Mouse (Mus musculus) brain, embryonic 18.5 days (tissue): ENCODE results near the gene Dnmt3b.
A peak's percentile ranks its signal among the peaks of the same experiment; 100 is the strongest.

Experiments
- DNase-seq: peaks from one replicate; pipeline ENCODE4 v3.0.0-alpha.2; 2012; ENCODE audit warnings: low read depth, low spot score

Gene Dnmt3b

GRCm38 (mm10) chr2:153649298-153650013 is at the start of gene Dnmt3b:
TSS of gene Dnmt3b (plus strand) at chr2:153649450.
- peak; percentile 24 for DNase-seq

DNA sequence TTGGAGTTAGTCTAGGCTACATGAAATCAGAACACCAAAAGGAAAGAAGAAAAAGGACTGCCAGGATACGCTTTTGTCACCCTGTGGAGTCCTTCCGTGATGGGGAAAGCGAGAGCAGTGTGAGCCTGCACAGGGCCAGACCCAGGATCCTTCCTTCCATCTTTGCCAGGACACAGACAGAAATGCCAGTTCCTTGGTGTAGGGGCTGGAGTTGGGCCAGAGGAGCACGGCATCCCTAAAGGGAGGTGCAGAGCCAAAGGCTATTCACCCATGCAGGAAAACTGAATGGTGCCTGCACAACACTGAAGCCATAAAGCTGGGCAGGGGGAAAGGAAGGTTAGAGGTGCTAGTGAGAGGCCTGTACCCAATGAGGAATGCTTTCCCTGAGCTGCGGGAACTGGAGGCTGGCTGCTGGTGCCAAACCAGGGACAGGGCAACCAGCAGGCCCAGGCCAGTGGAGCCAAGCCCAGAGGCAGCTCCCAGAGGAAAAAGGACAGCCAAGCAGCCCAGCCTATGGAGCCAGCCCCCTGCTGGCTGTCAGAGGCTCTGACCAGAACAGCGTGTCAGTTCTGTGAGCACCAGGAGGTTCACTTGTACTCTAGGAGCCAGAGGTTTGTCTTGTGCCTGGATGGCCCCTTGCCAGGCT is 49.1 kb upstream of the Dnmt3b start:
- DNase-seq, result no peak

DNA sequence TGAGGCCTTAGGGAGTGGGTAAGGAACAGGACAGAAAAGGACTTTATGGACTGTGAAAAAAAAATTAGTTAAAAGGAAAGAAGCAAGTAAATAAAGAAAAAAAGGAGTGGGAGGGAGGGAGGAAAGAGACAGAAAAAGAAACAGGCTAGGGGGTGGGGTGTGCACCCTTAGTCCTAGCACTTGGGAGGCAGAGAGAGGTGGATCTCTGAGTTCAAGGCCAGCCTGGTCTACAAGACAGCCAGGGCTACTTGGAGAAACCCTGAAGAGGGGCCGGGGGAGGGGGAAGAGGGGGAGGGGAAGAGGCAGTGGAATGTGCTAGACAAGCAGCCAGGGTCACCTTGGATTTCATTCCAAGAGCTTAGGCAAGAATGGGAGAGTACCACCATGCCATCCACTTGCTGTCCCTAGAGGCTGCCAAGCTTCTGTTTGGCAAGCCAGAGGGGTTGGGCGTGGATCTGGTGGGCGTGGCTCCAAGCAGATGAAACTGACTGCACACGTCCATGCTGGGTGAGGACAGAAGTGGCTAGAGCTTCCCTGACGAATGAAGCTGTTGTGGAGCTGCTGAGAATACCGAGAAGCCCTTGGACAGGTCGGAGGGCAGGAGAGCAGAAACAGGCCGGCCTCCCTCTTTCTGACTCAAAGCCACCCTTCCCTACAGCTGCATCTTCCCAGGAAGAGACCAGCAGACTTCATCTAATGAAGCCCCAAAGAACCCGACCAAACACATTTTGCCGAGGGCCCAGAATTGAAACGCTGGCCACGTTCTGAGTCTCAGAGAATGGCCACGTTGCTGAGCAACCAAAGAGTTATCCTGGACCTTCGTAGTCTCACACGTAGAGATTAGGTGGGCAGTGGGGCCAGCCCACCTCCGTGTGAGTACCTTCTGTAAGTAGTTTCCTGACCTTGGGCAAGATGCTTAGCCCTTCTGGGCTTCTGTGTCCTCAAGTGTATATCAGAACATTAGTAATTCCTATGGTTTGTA is 48.3 kb upstream of the Dnmt3b start:
- DNase-seq, result no peak

DNA sequence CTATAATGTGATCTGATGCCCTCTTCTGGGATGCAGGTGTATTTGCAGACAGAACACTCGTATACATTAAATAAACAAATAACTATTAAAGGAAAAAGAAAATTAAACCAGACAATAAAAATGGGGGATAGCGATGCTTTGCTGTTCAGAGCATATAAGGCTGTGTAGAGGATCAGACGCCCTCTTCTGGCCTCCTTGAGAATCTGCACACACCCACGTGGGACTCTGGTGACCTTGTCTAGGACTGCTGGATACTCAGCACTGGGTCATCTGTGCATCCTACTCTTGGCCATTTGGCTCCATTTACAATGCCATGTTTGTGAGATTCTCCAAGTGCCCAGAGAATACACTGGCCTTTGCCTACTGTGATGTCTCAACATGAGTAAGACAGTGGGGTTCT is 45.5 kb upstream of the Dnmt3b start:
- no peak for DNase-seq

GRCm38 (mm10) chr2:153606421-153606820 is 42.8 kb upstream of the Dnmt3b start:
- no peak for DNase-seq

GRCm38 (mm10) chr2:153607870-153608515 is 41.3 kb upstream of the Dnmt3b start:
- DNase-seq, result no peak

GRCm38 (mm10) chr2:153609058-153609457 is 40.2 kb upstream of the Dnmt3b start:
- DNase-seq, result no peak

DNA sequence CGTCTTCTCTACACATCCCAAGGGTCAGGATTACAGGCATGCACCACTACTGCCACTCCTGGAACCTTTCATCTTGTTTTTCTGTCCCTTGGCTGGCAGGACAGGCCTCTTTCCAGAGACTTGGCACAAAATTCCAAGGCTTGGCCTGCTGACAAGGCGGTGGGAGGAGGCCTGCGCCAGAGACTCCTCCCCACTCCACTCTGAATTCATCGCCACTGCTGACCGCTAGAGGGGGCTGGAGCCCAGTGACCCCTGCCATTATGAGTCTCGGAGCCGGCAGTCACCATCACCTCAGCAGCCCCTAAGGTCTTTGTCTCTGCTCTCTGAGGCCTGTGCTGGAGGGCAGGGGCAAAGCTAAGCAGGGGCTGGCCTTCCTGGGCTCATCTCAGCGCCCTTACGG is 39.7 kb upstream of the Dnmt3b start:
- peak; percentile 59 for DNase-seq

DNA sequence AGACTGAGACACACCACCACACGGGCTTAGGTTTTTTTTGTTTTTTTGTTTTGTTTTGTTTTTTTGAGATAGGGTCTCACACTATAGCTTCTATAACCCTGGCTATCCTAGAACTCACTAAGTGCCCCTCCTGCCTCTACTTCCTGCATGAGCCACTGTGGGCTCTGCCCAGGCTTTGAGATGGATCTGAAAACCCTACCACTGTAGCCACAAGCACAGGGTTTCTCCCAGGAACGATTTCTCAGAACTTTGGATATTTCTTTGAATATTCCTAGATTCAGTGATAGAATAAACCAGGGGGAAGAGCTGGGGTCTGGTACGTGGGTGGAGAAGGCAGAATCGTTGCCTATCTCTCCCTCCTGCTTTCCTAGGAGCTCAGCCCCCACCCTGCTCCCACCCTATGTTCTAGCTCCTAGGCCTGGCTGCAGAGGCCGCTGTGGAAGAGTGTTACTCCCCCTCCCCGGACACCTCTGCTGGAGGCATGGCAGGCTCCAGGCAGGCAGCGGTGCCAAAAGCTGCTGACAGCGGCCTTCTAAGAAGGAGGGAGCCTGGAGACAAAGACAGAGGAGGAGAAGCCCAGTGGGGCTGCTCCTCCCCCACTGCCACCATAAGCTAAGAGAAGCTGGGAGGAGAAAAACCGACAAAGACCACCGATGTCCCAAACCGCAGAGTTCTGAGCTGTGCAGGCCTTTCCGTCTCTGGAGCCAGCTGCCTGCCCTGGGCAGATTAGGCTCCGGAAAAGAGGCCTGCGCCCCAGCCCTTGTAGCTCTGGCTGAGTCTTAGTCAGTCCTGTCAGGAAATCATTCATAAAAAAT is 38.6 kb upstream of the Dnmt3b start:
- DNase-seq, result peak; percentile 37

- DNase-seq, result no peak
Observed at GRCm38 (mm10) chr2:153611241-153611630, 38.0 kb upstream of the Dnmt3b start.

DNA sequence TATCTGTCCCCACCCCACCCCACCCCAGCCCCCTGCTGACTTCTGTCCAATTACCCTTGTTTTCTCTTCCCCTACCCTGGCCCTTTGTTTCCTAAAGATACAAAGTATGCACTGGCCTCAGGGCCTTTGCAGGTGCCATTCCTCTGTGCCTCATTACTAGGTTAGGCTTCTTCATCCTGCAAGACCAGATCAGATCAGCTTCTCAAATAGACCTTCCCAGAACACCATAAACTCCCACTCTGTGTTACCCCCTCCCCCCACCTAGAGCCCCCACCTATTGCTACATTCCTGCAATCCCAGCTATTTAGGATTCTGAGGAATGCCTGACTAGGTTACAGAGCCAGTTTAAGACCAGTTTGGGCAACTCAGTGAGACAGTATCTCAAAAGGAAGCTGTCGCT is 37.5 kb upstream of the Dnmt3b start:
- no peak for DNase-seq

GRCm38 (mm10) chr2:153612594-153613281 is 36.5 kb upstream of the Dnmt3b start:
- DNase-seq, result no peak

GRCm38 (mm10) chr2:153616893-153617292 is 32.4 kb upstream of the Dnmt3b start:
- no peak for DNase-seq

GRCm38 (mm10) chr2:153618439-153618838 is 30.8 kb upstream of the Dnmt3b start:
- DNase-seq, result no peak

GRCm38 (mm10) chr2:153618889-153619288 is 30.4 kb upstream of the Dnmt3b start:
- DNase-seq, result no peak

GRCm38 (mm10) chr2:153622449-153622848 is 26.8 kb upstream of the Dnmt3b start:
- DNase-seq, result no peak

GRCm38 (mm10) chr2:153630950-153631349 is 18.3 kb upstream of the Dnmt3b start:
- no peak for DNase-seq

GRCm38 (mm10) chr2:153631976-153632870 is 17.0 kb upstream of the Dnmt3b start, which contains the start of gene Commd7:
TSS of gene Commd7 (minus strand) at chr2:153632781.
- peak; percentile 58 for DNase-seq

DNA sequence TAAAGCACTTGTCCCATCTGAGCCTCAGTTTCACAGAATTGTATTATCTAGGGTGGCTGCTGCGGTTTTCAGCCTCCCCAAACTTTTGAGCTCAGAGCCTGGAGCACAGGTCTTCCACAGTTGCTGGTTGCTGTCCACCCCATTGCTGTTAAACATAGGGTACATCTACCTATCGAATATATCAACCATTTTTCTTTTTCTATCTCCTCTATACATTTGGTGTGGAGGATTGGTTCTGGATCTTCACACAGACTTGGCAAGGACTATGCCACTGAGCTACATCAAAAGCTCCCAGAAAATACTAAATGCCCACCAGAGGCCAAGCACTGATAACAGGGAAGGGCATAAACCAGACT is 16.4 kb upstream of the Dnmt3b start:
- no peak for DNase-seq
